Mouse (Mus musculus) testis, adult 10 weeks (tissue): ENCODE data around the gene Metrn. TPM values are rescaled to one million over a fixed set of nuclear protein-coding genes. Genes with fewer than 3 reads are reported as not detected.

ENCODE experiments used
- polyA plus RNA-seq: library from polyadenylated mRNA; stranded (reverse); fragments of 350-450 nt; fragmentation: Illumina TruSeq; extraction: RNeasy Lipid Tissue Mini Kit (QIAGEN cat#74804); gene quantifications from one replicate; pipeline ENCODE4 v1.2.3, GENCODE M21; 2014; ENCODE audit warnings: low read depth, low replicate concordance

The Metrn gene
- 0.24 TPM for polyA plus RNA-seq

DNA sequence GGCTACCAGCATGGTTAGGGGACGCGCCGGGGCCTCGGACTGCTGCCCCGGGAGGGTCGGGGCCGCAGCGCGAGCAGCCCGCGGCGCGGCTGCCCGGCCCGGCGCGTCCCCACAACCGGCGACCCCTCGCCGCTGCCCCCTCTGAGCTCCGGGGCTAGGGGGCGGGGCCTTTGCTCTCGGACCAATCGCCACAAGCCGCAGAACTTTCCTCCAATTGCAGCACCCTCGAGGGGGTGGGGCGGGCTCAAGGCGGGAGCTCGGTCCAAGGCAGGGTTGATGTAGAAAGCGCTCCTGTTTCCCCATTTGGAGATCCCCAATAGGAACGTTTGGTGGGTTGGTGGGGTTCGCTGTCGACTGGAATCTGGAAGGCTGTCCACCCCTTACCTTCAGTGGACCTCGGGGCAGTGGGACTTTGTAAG, at the start of gene Metrn:
TSS of gene Metrn (minus strand) at position 186 of the 419 bp plus-strand sequence.

DNA sequence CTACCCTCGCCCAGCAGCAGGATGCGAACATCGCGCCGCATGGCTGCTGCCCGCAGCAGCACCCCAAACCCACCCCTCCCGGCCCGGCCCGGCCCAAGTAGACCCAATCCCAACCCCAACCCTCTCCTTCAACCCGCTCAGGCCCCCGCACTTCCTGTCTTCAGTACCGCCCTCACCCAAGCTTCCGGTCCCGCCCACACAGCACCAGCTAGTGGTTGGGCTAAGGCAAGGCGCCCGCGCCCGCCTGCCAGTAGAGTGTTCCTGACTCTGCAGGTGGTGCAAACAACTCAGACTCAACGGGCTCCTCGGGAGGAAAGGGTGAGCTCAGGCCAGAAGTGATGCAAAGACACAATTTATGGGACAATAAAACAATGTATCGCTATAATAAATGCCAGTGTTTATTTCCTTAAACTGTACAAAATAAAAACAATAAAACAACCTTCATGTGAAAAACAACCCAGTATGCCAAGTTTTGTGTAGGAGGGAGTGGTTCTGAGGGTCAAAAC, 47.5 kb upstream of the Metrn start, which contains the start of gene Rhot2:
TSS of gene Rhot2 (minus strand) at position 456 of the 506 bp plus-strand sequence.

DNA sequence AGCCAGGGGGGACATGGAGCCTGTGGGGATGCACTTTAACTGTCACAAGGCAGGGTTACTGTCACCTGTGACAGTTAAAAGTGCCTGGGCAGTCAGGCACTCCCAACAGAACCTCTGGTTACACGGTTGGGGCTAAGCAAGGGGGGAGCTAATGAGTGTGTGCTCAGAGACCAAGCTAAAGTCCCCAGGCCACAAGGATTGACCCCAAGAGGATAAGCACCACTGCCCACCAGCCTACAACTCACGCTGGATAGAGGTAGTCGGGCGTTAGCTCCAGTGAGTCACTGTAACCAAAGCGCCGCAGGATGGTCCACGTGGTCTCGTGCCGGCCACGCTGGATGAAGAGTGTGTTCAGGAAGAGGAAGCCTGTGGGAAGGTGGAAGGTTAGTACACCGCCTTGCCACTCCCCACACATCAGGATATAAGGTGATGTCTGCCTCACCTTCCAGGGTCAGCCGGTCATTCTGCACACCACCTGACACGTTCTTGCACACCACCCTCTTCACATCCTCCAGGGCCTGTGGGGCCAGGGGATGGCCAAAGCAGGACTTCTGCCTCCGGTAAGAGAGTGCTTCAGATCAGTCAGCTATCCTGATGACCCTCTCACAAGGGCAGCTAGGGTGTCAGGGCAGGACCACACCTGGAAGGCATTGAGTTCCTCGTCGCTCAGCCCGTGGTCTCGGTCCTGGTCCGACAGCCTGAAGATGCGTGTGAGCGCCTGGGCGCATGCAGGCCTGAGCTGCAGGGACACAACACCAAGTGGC, 44.4 kb upstream of the Metrn start, which contains the start of gene Gm20683:
TSS of gene Gm20683 (minus strand) at position 647 of the 764 bp plus-strand sequence.

DNA sequence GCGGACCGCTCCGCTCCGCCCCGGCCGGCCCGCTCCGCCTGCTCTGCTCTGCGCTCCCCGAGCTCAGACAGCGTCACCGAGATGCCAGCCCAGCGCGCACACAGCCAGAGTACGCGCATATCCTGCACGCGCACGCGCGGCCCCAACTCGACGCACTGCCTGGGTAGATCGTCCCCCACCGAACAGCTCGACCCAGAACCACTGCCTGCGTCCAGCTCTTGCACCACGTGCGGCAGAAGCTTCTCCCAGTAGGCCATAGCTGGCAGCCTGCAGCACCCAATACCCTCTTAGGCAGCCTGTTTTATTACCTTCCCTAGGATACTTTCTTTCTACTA, 40.1 kb upstream of the Metrn start, which contains the start of gene Rhbdl1:
TSS of gene Rhbdl1 (minus strand) at position 220 of the 335 bp plus-strand sequence.

DNA sequence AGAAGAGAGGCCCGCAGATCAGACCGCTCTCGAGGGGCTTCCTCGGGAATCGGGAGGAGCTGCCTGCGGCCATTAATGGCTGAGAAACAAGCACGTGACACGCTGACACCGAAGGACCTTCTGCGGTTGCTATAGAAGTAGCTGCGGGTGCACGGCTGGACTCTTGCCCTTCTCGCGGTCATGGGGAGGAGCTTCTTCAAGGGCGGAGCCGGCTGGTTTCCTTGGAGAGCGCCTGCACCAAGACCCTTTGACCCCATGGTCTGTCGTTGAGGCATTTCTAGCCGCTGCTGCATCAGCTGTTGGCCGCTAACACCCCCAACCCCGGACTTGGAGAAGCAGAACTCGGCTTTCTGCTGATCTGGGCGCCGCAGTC, 36.3 kb upstream of the Metrn start, which contains the start of gene Stub1:
TSS of gene Stub1 (minus strand) at position 114 of the 373 bp plus-strand sequence.

DNA sequence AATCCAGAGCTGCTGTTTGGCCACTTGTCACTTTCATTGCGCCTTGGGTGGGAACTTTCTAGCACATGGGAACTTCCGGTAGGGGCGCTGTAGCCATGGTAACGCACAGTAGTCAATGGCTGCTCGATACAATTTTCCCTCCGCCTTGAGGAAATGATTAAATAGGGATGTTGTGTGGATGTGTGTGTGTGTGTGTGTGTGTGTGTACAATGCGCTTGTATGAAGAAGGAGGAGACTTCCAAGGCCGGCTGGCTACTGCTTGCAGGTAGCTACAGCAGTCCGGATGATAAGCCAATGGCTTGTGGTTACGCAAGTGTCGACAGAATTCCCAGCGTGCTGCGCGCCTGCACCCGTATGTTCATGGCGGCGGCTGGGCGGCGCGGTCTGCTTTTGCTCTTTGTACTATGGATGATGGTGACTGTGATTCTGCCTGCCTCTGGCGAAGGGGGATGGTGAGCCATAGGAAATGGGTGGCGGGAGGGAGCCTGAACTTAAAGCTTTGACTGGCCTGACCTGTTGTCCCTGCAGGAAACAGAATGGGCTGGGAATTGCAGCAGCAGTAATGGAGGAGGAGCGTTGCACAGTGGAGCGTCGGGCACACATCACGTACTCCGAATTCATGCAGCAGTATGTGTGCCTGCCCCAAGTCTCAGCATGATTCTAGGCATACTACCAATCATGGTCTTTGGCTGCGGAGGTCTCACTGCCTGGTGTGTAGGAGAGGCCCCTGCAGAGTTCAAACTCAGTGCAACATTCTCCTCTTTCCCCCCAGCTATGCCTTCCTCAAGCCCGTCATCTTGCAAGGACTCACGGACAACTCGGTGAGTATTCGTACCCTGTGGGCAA, 32.0 kb upstream of the Metrn start, which contains the start of gene Jmjd8:
TSS of gene Jmjd8 (plus strand) at position 156 of the 846 bp plus-strand sequence.

DNA sequence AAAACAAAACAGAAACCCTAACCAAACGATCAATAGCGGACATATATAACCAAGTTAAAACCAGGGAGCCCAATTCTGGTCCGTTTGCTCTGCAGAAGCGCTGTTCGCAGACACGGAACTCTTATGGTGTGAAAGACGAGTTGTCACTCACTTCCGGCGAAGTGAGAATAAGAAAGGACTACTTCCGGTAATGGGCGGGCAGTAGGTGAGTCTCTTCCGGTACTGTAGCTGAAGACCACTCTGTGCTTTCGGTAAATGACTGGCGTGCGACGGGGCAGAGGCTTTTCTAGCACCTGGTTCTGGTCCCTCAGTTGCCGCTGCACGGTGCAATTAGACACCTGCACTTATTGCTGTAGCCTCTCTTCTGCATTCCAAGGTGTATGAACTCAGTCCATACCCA, 26.5 kb upstream of the Metrn start, which contains the start of gene Wdr24:
TSS of gene Wdr24 (plus strand) at position 176 of the 400 bp plus-strand sequence.

DNA sequence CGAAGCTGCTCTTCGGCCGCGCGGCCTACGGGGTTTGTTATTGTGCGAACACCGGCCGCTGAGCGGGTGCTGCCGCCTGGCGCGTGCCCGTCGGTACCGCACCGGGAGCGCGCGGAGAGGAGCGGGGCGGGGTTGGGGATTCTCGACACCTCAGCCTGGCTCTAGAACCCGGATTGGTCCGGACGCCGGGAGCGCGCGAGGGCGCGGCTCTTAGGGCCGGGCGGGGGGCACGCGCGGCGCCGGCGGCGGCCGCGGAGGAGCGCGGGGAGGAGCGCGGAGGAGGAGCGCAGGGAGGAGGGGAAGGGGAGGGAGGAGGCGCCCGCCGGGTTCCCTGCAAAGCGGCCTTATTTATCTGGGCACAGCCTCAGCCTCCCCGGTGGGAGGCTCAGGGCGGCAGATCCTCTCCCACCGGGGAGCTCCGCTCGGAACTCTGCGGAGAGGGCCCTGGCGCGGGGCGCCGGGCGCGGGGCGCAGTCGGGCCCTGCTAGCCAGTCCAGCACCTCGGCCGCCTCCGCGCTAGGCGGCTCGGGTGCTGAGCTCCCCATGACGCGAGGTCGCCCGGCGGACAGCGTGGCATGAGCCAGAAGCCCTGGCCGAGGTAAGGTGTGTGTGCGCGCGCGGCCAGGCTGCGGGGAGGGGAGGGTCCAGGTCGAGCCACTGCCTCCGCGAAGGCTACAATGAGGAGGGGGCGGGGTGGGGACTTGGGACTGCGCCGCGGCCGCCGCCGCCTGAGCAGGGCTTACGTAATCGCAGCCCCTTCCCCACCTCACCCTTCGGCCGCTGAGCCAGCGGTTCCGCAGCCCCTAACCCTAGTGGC, 12.1 kb upstream of the Metrn start, which contains the start of gene Fbxl16:
TSS of gene Fbxl16 (plus strand) at position 297 of the 817 bp plus-strand sequence.

DNA sequence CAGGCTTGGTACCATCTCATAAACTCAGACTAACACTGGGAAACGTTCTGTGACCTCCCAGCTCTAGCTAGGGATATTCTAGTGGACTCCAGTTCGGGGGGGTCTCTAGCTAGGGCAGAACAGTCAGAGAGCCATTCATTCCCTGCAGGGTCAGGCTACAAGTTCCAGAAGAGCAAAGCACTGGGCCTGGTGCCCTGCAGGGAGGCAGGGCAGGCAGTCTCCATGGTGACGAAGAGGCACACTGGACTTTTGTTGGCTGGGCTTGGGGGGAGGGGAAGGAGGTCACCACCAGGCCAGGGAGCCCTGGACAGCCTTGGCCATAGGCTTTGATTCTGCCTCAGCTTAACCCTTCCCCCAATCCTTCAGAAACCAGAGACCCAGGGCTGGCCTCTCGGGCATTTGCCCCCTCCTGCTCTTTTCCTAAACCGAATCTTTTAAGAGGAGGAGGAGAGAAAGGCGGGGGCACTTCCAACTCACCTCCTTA, 1.3 kb downstream of the Metrn start, which contains the start of gene AC134908.4:
TSS of gene AC134908.4 (minus strand) at position 51 of the 484 bp plus-strand sequence.

DNA sequence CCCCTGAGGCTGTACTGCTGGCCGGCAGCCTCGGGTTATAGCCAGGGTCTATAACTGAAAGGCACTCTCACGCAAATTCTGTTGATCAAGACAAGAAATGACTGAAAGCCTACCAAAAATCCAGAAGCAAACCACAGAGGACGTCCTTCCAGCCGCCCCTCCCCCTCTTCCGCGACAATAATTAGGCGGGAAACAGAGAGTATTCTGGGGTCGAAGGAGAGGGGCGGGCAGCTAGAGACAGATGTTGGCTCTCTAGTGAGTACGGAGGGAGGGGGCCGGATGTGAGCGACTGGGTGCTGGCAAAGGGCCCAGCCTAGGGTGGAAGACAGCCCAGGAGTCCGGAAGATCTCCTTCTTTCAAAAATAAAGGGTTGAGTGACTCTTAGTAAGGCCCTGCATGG, 4.3 kb downstream of the Metrn start, which contains the start of gene Fam173a:
TSS of gene Fam173a (minus strand) at position 287 of the 400 bp plus-strand sequence.

DNA sequence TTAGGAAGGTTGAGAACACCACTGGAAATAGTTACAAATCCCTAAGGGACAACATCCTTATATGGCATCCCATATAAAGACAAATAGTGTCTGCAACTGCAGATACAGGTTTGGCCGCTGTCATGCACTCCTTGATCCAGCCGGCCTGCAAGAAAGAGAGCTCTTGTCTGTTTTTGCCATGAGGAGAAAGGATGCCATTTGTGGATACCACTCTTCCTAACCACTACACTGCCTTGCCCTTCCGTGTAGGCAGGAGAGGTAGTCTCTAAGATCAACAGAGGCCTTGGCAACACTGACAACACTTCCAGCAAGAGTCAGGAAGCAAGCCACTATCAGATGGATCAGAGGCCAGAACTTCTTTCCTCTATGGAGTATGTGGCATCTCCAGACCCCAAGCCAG, 10.7 kb downstream of the Metrn start, which contains the start of gene Ccdc78:
TSS of gene Ccdc78 (plus strand) at position 301 of the 400 bp plus-strand sequence.

DNA sequence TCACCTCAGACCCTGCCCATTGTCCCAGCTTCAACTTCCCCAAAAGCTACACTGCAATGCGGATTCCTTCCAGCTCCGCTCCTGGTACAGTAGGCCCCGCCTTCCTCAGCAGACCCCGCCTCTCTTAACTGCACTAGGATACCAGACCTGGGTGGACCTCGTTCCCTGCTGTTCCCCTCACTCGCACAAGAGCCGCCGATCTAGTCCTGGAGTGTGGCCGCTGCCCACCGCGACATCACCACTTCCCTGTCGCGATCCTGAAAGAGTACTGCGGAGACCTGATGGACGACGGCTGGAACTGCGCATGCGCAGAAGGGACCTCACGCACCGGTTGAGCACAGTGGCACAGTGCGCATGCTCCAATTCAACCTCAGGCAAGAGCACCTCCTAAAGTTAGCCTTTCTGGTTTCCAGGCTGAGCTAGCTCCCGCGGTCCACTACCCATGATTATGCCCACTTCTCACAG, 11.6 kb downstream of the Metrn start, which contains the start of gene Haghl:
TSS of gene Haghl (minus strand) at position 393 of the 465 bp plus-strand sequence.

DNA sequence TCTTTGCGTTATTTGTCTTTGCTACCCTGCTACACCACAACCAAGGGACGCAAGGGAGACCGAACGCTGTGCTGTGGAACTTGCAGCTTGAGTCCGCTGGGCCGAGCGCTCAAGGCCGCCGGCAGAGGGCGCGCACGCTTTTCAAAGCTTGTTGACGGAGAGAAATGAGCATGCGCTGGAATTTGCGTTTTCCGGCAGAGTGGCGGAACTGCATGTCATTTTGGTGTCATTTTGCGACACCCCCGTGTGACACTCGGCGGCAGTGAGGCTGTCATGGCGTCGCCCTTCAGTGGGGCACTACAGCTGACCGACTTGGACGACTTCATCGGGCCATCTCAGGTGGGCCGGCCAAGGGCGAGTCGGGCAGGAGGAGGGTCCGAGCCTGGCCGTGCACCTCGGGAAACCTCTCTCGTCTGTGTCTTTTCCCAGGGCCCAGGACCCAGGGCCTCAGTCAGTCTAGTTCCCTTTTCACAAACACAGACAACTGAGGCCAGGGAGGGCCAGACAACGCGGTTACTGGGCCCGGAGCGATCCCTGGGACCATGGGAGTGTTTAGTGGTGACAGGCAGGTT, 23.3 kb downstream of the Metrn start, which contains the start of gene Narfl:
TSS of gene Narfl (plus strand) at position 228 of the 572 bp plus-strand sequence.

DNA sequence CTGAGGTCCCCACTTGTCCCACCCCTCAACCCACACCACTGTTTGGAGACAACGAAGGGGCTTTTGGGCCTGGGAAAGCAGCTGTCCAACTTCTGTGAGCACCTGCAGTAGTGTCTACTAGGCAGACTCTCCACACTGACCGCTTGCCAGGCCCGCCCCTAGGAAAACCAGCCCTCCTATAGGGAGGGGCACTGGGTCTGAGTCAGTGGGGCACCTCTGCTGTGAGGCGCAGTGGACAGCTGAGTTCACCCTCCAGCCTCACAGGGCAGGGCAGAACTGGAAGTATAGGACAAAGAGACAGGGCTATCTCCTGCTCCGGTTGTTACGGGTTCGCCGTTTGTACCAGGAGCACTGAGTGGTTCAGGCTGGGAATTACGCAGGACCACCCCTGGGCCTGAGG, 42.7 kb downstream of the Metrn start, which contains the start of gene Msln:
TSS of gene Msln (minus strand) at position 138 of the 400 bp plus-strand sequence.

Other genes starting within 250 kb of the Metrn start
- 4.2 TPM for gene Sox8, start 226.4 kb downstream of the Metrn start, polyA plus RNA-seq
- 2.4 TPM for gene Lmf1, start 218.1 kb downstream of the Metrn start, polyA plus RNA-seq
- not detected for gene Gng13, start 80.0 kb downstream of the Metrn start, polyA plus RNA-seq
- gene Chtf18, start 69.7 kb downstream of the Metrn start, polyA plus RNA-seq: 1.6 TPM
- gene Rpusd1, start 69.5 kb downstream of the Metrn start, polyA plus RNA-seq: not detected
- not detected for gene Mslnl, start 61.1 kb downstream of the Metrn start, polyA plus RNA-seq
- 0.22 TPM for gene Msln, start 42.8 kb downstream of the Metrn start, polyA plus RNA-seq
- 1.4 TPM for gene Narfl, start 23.4 kb downstream of the Metrn start, polyA plus RNA-seq
- gene Haghl, start 11.5 kb downstream of the Metrn start, polyA plus RNA-seq: 0.55 TPM
- 0.49 TPM for gene Ccdc78, start 10.6 kb downstream of the Metrn start, polyA plus RNA-seq
- 0.43 TPM for gene Fam173a, start 4.2 kb downstream of the Metrn start, polyA plus RNA-seq
- 0.35 TPM for gene AC134908.4, start 1.5 kb downstream of the Metrn start, polyA plus RNA-seq
- gene Fbxl16, start 11.9 kb upstream of the Metrn start, polyA plus RNA-seq: 0.60 TPM
- gene Wdr24, start 26.5 kb upstream of the Metrn start, polyA plus RNA-seq: 1.0 TPM
- 1.1 TPM for gene Jmjd8, start 31.7 kb upstream of the Metrn start, polyA plus RNA-seq
- gene Stub1, start 36.3 kb upstream of the Metrn start, polyA plus RNA-seq: 3.4 TPM
- not detected for gene Rhbdl1, start 40.2 kb upstream of the Metrn start, polyA plus RNA-seq
- not detected for gene Gm20683, start 44.6 kb upstream of the Metrn start, polyA plus RNA-seq
- gene Rhot2, start 47.7 kb upstream of the Metrn start, polyA plus RNA-seq: 4.0 TPM
- 3.1 TPM for gene Wdr90, start 64.4 kb upstream of the Metrn start, polyA plus RNA-seq
- gene Mcrip2, start 71.6 kb upstream of the Metrn start, polyA plus RNA-seq: 0.78 TPM
- gene Mettl26, start 77.9 kb upstream of the Metrn start, polyA plus RNA-seq: 11.0 TPM
- not detected for gene Wfikkn1, start 83.7 kb upstream of the Metrn start, polyA plus RNA-seq
- gene Rab40c, start 122.6 kb upstream of the Metrn start, polyA plus RNA-seq: 1.7 TPM
- 4.1 TPM for gene Pigq, start 147.8 kb upstream of the Metrn start, polyA plus RNA-seq
- gene Nhlrc4, start 147.8 kb upstream of the Metrn start, polyA plus RNA-seq: not detected
- gene A930017K11Rik, start 155.4 kb upstream of the Metrn start, polyA plus RNA-seq: not detected
- gene Capn15, start 188.7 kb upstream of the Metrn start, polyA plus RNA-seq: 0.77 TPM